Mouse (Mus musculus): ENCODE data around the gene Prickle3. TPM values are rescaled to one million over a fixed set of nuclear protein-coding genes. Genes with fewer than 3 reads are reported as not detected.
"Not testable (repeated sequence)": the region's sequence is repeated elsewhere in the genome, so short reads cannot be mapped to it uniquely, and the experiment has no call there.

The Prickle3 gene
- polyA plus RNA-seq, 2 experiments = 9.5 to 23.4 TPM

GRCm38 (mm10) chrX:7696954-7697381 is 39.9 kb downstream of the Prickle3 start, which contains the start of gene Gpkow:
Gpkow (plus strand) TSS chrX:7697131.
- H3K9me3 ChIP-seq (ENCODE audit: control insufficient read depth, low read length) = no peaks in the 10 kb centered on the region
- peak within 1 kb of the TSS; percentile 53 for H3K4me2 ChIP-seq (replicated peaks; ENCODE audit: low read depth, low read length, severe bottlenecking)
- H3K27me3 ChIP-seq (ENCODE audit: control insufficient read depth, insufficient read depth, low read length) = no peaks in the 10 kb centered on the region
- H3K4me1 ChIP-seq (ENCODE audit: control insufficient read depth, insufficient read depth, low read length) = no peaks in the 10 kb centered on the region
- no peaks in the 10 kb centered on the region for H3K36me3 ChIP-seq (ENCODE audit: control insufficient read depth, insufficient read depth, low read length)
- peak; percentile 98 for ATAC-seq (ENCODE audit: low FRiP score, low read depth)
- peak within 1 kb of the TSS; percentile 55 for H3K4me3 ChIP-seq (replicated peaks; ENCODE audit: low read length)
- H3K27ac ChIP-seq (replicated peaks; ENCODE audit: low read depth, low read length) = 0 out of 2 replicates have a peak within 1 kb of the TSS, but pooled peaks have one; percentile 33
- TF ChIP-seq POLR2A (IDR thresholded peaks at IDR 0.05; ENCODE audit: borderline replicate concordance, extremely low read depth, insufficient read depth, insufficient read length) = no peak
- H3K9ac ChIP-seq (ENCODE audit: low read depth, low read length, severe bottlenecking) = peak within 1 kb of the TSS; percentile 61
- peak; percentile 92 for DNase-seq (ENCODE audit: low spot score)
- 20% methylated on average over 33 of the region's 33 CpGs for WGBS

- Histone ChIP-seq H3K4me3 (replicated peaks; ENCODE audit: low read length) (peak overlapping the region; percentile 35), H3K4me2 (replicated peaks; ENCODE audit: low read depth, low read length, severe bottlenecking) (peak overlapping the region; percentile 44)
- 0 out of 2 replicates have a peak, but pooled peaks have one; percentile 9 for ATAC-seq (ENCODE audit: low FRiP score, low read depth)
- H3K4me1 ChIP-seq (ENCODE audit: control insufficient read depth, insufficient read depth, low read length); H3K27ac ChIP-seq (replicated peaks; ENCODE audit: low read depth, low read length); DNase-seq (ENCODE audit: low spot score); H3K9ac ChIP-seq (ENCODE audit: low read depth, low read length, severe bottlenecking); H3K36me3 ChIP-seq (ENCODE audit: control insufficient read depth, insufficient read depth, low read length); H3K27me3 ChIP-seq (ENCODE audit: control insufficient read depth, insufficient read depth, low read length); H3K9me3 ChIP-seq (ENCODE audit: control insufficient read depth, low read length): not testable (repeated sequence)
- 27% methylated on average over 5 of the region's 12 CpGs for WGBS
Observed at GRCm38 (mm10) chrX:7713764-7714134, 56.7 kb downstream of the Prickle3 start.

DNA sequence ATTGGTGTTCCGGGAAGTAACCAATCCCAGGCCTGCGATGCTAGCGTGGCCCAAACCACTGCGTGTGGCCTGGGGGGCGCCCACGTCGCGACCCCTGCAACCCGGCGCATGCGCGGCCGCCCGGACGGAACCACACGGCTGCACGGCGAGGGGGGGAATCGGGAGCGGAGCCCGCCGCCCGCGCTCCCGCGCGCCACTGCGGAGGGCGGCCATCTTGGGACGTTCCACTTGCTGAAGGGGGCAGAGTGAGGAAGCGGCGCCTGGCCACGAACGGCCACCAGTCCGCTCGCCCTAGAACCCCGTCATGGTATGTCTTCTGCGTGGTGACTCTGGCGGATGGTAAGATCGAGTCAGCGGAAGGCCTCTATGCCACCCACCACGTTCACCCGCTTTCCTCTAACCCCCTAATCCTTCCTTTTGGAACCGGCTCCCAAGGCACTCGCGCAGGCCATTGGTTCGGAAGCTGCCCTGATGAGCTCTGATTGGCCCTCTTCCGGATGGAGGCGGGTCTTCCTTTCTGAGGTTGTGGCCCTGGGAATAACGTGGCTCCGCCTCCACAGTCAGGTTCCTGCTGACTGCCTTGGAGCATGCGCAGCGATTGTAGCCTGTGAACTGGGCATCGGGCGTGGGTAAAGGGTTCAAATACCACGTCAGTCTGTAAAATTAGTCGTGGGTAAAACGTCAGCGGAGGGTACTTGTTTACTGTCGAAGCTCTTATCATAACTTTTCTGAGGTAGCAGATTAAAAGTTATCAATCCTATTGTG is 57.3 kb downstream of the Prickle3 start, which contains the start of gene Wdr45:
Gene Wdr45, plus strand, starts transcription at position 199 of the 765 bp plus-strand sequence.
- ATAC-seq (ENCODE audit: low FRiP score, low read depth) (peak; percentile 97), DNase-seq (ENCODE audit: low spot score) (peak; percentile 93)
- WGBS = 23% methylated on average over 17 of the region's 60 CpGs
- not testable (repeated sequence) for H3K27me3 ChIP-seq (ENCODE audit: control insufficient read depth, insufficient read depth, low read length); H3K36me3 ChIP-seq (ENCODE audit: control insufficient read depth, insufficient read depth, low read length); H3K9ac ChIP-seq (ENCODE audit: low read depth, low read length, severe bottlenecking); H3K9me3 ChIP-seq (ENCODE audit: control insufficient read depth, low read length); H3K27ac ChIP-seq (replicated peaks; ENCODE audit: low read depth, low read length); H3K4me1 ChIP-seq (ENCODE audit: control insufficient read depth, insufficient read depth, low read length)
- Histone ChIP-seq H3K4me3 (replicated peaks; ENCODE audit: low read length) (peak within 1 kb of the TSS; percentile 35), H3K4me2 (replicated peaks; ENCODE audit: low read depth, low read length, severe bottlenecking) (peak within 1 kb of the TSS; percentile 44)

- WGBS = 24% methylated on average over 1 of the region's 1 CpGs
- H3K27ac ChIP-seq (replicated peaks; ENCODE audit: low read depth, low read length); ATAC-seq (ENCODE audit: low FRiP score, low read depth); H3K9me3 ChIP-seq (ENCODE audit: control insufficient read depth, low read length); H3K36me3 ChIP-seq (ENCODE audit: control insufficient read depth, insufficient read depth, low read length); H3K4me3 ChIP-seq (replicated peaks; ENCODE audit: low read length); H3K4me1 ChIP-seq (ENCODE audit: control insufficient read depth, insufficient read depth, low read length); DNase-seq (ENCODE audit: low spot score); H3K4me2 ChIP-seq (replicated peaks; ENCODE audit: low read depth, low read length, severe bottlenecking); H3K9ac ChIP-seq (ENCODE audit: low read depth, low read length, severe bottlenecking); H3K27me3 ChIP-seq (ENCODE audit: control insufficient read depth, insufficient read depth, low read length): not testable (repeated sequence)
Observed at GRCm38 (mm10) chrX:7716058-7716457, 59.0 kb downstream of the Prickle3 start.

Other genes starting within 250 kb of the Prickle3 start
- 0.03 and 0.04 TPM in 2 replicates for gene Foxp3, start 83.6 kb upstream of the Prickle3 start, polyA plus RNA-seq (2012; rRNA removed)
- gene Foxp3, start 83.6 kb upstream of the Prickle3 start, polyA plus RNA-seq (2014; fragmentation: Nextera tagmentation; extraction: Ambion mirVana) = not detected in 2 replicates
- gene Ppp1r3f, start 83.0 kb upstream of the Prickle3 start, polyA plus RNA-seq (2012; rRNA removed) = 6.0 and 6.4 TPM in 2 replicates
- gene Ppp1r3f, start 83.0 kb upstream of the Prickle3 start, polyA plus RNA-seq (2014; fragmentation: Nextera tagmentation; extraction: Ambion mirVana) = 1.4 and 1.5 TPM in 2 replicates
- gene Ccdc22, start 51.7 kb upstream of the Prickle3 start, polyA plus RNA-seq (2012; rRNA removed) = 23.5 and 26.8 TPM in 2 replicates
- 27.1 and 27.2 TPM in 2 replicates for gene Ccdc22, start 51.7 kb upstream of the Prickle3 start, polyA plus RNA-seq (2014; fragmentation: Nextera tagmentation; extraction: Ambion mirVana)
- gene Cacna1f, start 50.2 kb upstream of the Prickle3 start, polyA plus RNA-seq (2012; rRNA removed) = 0.04 TPM in 1 of 2 replicates, not detected in the other
- 0.04 TPM in 2 replicates for gene Cacna1f, start 50.2 kb upstream of the Prickle3 start, polyA plus RNA-seq (2014; fragmentation: Nextera tagmentation; extraction: Ambion mirVana)
- gene Syp, start 18.8 kb upstream of the Prickle3 start, polyA plus RNA-seq (2012; rRNA removed) = 2.0 and 2.1 TPM in 2 replicates
- gene Syp, start 18.8 kb upstream of the Prickle3 start, polyA plus RNA-seq (2014; fragmentation: Nextera tagmentation; extraction: Ambion mirVana) = 0.51 and 0.72 TPM in 2 replicates
- gene Plp2, start 14.1 kb downstream of the Prickle3 start, polyA plus RNA-seq (2012; rRNA removed) = 196 and 259 TPM in 2 replicates
- gene Plp2, start 14.1 kb downstream of the Prickle3 start, polyA plus RNA-seq (2014; fragmentation: Nextera tagmentation; extraction: Ambion mirVana) = 190 and 201 TPM in 2 replicates
- 0.38 and 0.55 TPM in 2 replicates for gene Magix, start 24.0 kb downstream of the Prickle3 start, polyA plus RNA-seq (2012; rRNA removed)
- 0.73 and 0.87 TPM in 2 replicates for gene Magix, start 24.0 kb downstream of the Prickle3 start, polyA plus RNA-seq (2014; fragmentation: Nextera tagmentation; extraction: Ambion mirVana)
- 20.5 and 28.9 TPM in 2 replicates for gene Gpkow, start 39.9 kb downstream of the Prickle3 start, polyA plus RNA-seq (2012; rRNA removed)
- 37.8 and 43.9 TPM in 2 replicates for gene Gpkow, start 39.9 kb downstream of the Prickle3 start, polyA plus RNA-seq (2014; fragmentation: Nextera tagmentation; extraction: Ambion mirVana)
- 48.6 and 56.5 TPM in 2 replicates for gene Wdr45, start 57.1 kb downstream of the Prickle3 start, polyA plus RNA-seq (2012; rRNA removed)
- 20.4 and 25.3 TPM in 2 replicates for gene Wdr45, start 57.1 kb downstream of the Prickle3 start, polyA plus RNA-seq (2014; fragmentation: Nextera tagmentation; extraction: Ambion mirVana)
- 0.50 and 0.85 TPM in 2 replicates for gene Gm45208, start 65.0 kb downstream of the Prickle3 start, polyA plus RNA-seq (2012; rRNA removed)
- 0.43 and 0.48 TPM in 2 replicates for gene Gm45208, start 65.0 kb downstream of the Prickle3 start, polyA plus RNA-seq (2014; fragmentation: Nextera tagmentation; extraction: Ambion mirVana)
- gene Praf2, start 71.2 kb downstream of the Prickle3 start, polyA plus RNA-seq (2012; rRNA removed) = 83.7 and 91.1 TPM in 2 replicates
- gene Praf2, start 71.2 kb downstream of the Prickle3 start, polyA plus RNA-seq (2014; fragmentation: Nextera tagmentation; extraction: Ambion mirVana) = 89.4 and 92.0 TPM in 2 replicates
- 25.7 and 38.6 TPM in 2 replicates for gene Ccdc120, start 93.6 kb downstream of the Prickle3 start, polyA plus RNA-seq (2012; rRNA removed)
- gene Ccdc120, start 93.6 kb downstream of the Prickle3 start, polyA plus RNA-seq (2014; fragmentation: Nextera tagmentation; extraction: Ambion mirVana) = 14.9 and 16.0 TPM in 2 replicates
- gene Tfe3, start 105.3 kb downstream of the Prickle3 start, polyA plus RNA-seq (2012; rRNA removed) = 24.4 and 25.3 TPM in 2 replicates
- gene Tfe3, start 105.3 kb downstream of the Prickle3 start, polyA plus RNA-seq (2014; fragmentation: Nextera tagmentation; extraction: Ambion mirVana) = 22.1 and 22.2 TPM in 2 replicates
- 60.2 and 63.0 TPM in 2 replicates for gene Gripap1, start 132.5 kb downstream of the Prickle3 start, polyA plus RNA-seq (2012; rRNA removed)
- 31.9 and 32.9 TPM in 2 replicates for gene Gripap1, start 132.5 kb downstream of the Prickle3 start, polyA plus RNA-seq (2014; fragmentation: Nextera tagmentation; extraction: Ambion mirVana)
- gene Kcnd1, start 165.0 kb downstream of the Prickle3 start, polyA plus RNA-seq (2012; rRNA removed) = 4.1 and 5.7 TPM in 2 replicates
- gene Kcnd1, start 165.0 kb downstream of the Prickle3 start, polyA plus RNA-seq (2014; fragmentation: Nextera tagmentation; extraction: Ambion mirVana) = 1.7 and 2.2 TPM in 2 replicates
- 71.3 and 76.3 TPM in 2 replicates for gene Otud5, start 184.1 kb downstream of the Prickle3 start, polyA plus RNA-seq (2012; rRNA removed)
- gene Otud5, start 184.1 kb downstream of the Prickle3 start, polyA plus RNA-seq (2014; fragmentation: Nextera tagmentation; extraction: Ambion mirVana) = 38.3 and 38.7 TPM in 2 replicates
- gene Pim2, start 221.0 kb downstream of the Prickle3 start, polyA plus RNA-seq (2012; rRNA removed) = 9.3 and 11.8 TPM in 2 replicates
- gene Pim2, start 221.0 kb downstream of the Prickle3 start, polyA plus RNA-seq (2014; fragmentation: Nextera tagmentation; extraction: Ambion mirVana) = 4.2 and 4.6 TPM in 2 replicates
- gene Slc35a2, start 226.8 kb downstream of the Prickle3 start, polyA plus RNA-seq (2012; rRNA removed) = 74.0 and 119 TPM in 2 replicates
- gene Slc35a2, start 226.8 kb downstream of the Prickle3 start, polyA plus RNA-seq (2014; fragmentation: Nextera tagmentation; extraction: Ambion mirVana) = 29.1 and 30.0 TPM in 2 replicates
- 106 and 138 TPM in 2 replicates for gene Pqbp1, start 242.0 kb downstream of the Prickle3 start, polyA plus RNA-seq (2012; rRNA removed)
- 93.0 and 105 TPM in 2 replicates for gene Pqbp1, start 242.0 kb downstream of the Prickle3 start, polyA plus RNA-seq (2014; fragmentation: Nextera tagmentation; extraction: Ambion mirVana)
- 50.1 and 57.8 TPM in 2 replicates for gene Timm17b, start 242.1 kb downstream of the Prickle3 start, polyA plus RNA-seq (2012; rRNA removed)
- gene Timm17b, start 242.1 kb downstream of the Prickle3 start, polyA plus RNA-seq (2014; fragmentation: Nextera tagmentation; extraction: Ambion mirVana) = 187 and 196 TPM in 2 replicates